Mouse (Mus musculus): Measurements from ENCODE around the gene Mark3. TPM values are rescaled to one million over a fixed set of nuclear protein-coding genes. Genes with fewer than 3 reads are reported as not detected.
"Not testable (repeated sequence)": the region's sequence is repeated elsewhere in the genome, so short reads cannot be mapped to it uniquely, and the experiment has no call there.

The Mark3 gene
- total and polyA plus RNA-seq, 3 experiments: 23.3 to 223 (median 142) TPM

- no peaks in the 10 kb centered on the region for H3K27me3 ChIP-seq (ENCODE audit: insufficient read depth, low read length)
- peaks cover 62% of the 10 kb centered on the region for H3K36me3 ChIP-seq (replicated peaks)
- ATAC-seq (ENCODE audit: extremely low read depth, insufficient number of reproducible peaks, low FRiP score, poor library complexity, severe bottlenecking): no peak
- no peaks in the 10 kb centered on the region for H3K9me3 ChIP-seq (replicated peaks)
- no peak overlapping the region for H3K4me3 ChIP-seq (ENCODE audit: low read depth, low read length)
- no peak for DNase-seq (ENCODE audit: low spot score)
- no peak for TF ChIP-seq GATA1 (IDR thresholded peaks at IDR 0.05; ENCODE audit: borderline replicate concordance, low read length)
- no peak for TF ChIP-seq CTCF (IDR thresholded peaks at IDR 0.05; ENCODE audit: low read depth, low read length)
- no peak for TF ChIP-seq TAL1 (conservative IDR thresholded peaks at IDR 0.05; ENCODE audit: low read depth, low read length)
- no peak for TF ChIP-seq POLR2AphosphoS5 (IDR thresholded peaks at IDR 0.05; ENCODE audit: insufficient replicate concordance, low read depth, low read length)
- TF ChIP-seq GATA2 (IDR thresholded peaks at IDR 0.05; ENCODE audit: borderline replicate concordance, low read depth, low read length): no peak
- H3K4me1 ChIP-seq (ENCODE audit: insufficient read depth, low read depth, low read length): peaks cover 23% of the 10 kb centered on the region
Observed at GRCm38 (mm10) chr12:111547070-111547469, 27.3 kb upstream of the Mark3 start.

GRCm38 (mm10) chr12:111548555-111549289 is 25.6 kb upstream of the Mark3 start:
- Histone ChIP-seq H3K36me3 (replicated peaks) (peaks cover 46% of the 10 kb centered on the region), H3K4me3 (ENCODE audit: low read depth, low read length) (no peak overlapping the region), H3K4me1 (ENCODE audit: insufficient read depth, low read depth, low read length) (peaks cover 11% of the 10 kb centered on the region), H3K9me3 (replicated peaks) (no peaks in the 10 kb centered on the region), H3K27me3 (ENCODE audit: insufficient read depth, low read length) (no peaks in the 10 kb centered on the region)
- DNase-seq (ENCODE audit: low spot score) (no peak), ATAC-seq (ENCODE audit: extremely low read depth, insufficient number of reproducible peaks, low FRiP score, poor library complexity, severe bottlenecking) (0 out of 2 replicates have a peak, but pooled peaks have one; percentile 5)
- TF ChIP-seq GATA2 (IDR thresholded peaks at IDR 0.05; ENCODE audit: borderline replicate concordance, low read depth, low read length) (no peak), TAL1 (conservative IDR thresholded peaks at IDR 0.05; ENCODE audit: low read depth, low read length) (no peak), POLR2AphosphoS5 (IDR thresholded peaks at IDR 0.05; ENCODE audit: insufficient replicate concordance, low read depth, low read length) (peak; percentile 63; the same call in 1 of the 2 replicates), CTCF (IDR thresholded peaks at IDR 0.05; ENCODE audit: low read depth, low read length) (no peak)

- Histone ChIP-seq H3K4me3 (ENCODE audit: low read depth, low read length) (no peak overlapping the region), H3K36me3 (replicated peaks) (peaks cover 37% of the 10 kb centered on the region), H3K9me3 (replicated peaks) (no peaks in the 10 kb centered on the region), H3K27me3 (ENCODE audit: insufficient read depth, low read length) (no peaks in the 10 kb centered on the region), H3K4me1 (ENCODE audit: insufficient read depth, low read depth, low read length) (peaks cover 9% of the 10 kb centered on the region)
- ATAC-seq (ENCODE audit: extremely low read depth, insufficient number of reproducible peaks, low FRiP score, poor library complexity, severe bottlenecking) (no peak), DNase-seq (ENCODE audit: low spot score) (no peak)
- TF ChIP-seq POLR2AphosphoS5 (IDR thresholded peaks at IDR 0.05; ENCODE audit: insufficient replicate concordance, low read depth, low read length) (no peak), GATA2 (IDR thresholded peaks at IDR 0.05; ENCODE audit: borderline replicate concordance, low read depth, low read length) (no peak), GATA1 (IDR thresholded peaks at IDR 0.05; ENCODE audit: borderline replicate concordance, low read length) (no peak), TAL1 (conservative IDR thresholded peaks at IDR 0.05; ENCODE audit: low read depth, low read length) (no peak)
Observed at GRCm38 (mm10) chr12:111550679-111551078, 23.6 kb upstream of the Mark3 start.

- ATAC-seq (ENCODE audit: extremely low read depth, insufficient number of reproducible peaks, low FRiP score, poor library complexity, severe bottlenecking): no peak
- H3K4me3 ChIP-seq (ENCODE audit: low read depth, low read length): no peak overlapping the region
- no peaks in the 10 kb centered on the region for H3K27me3 ChIP-seq (ENCODE audit: insufficient read depth, low read length)
- H3K36me3 ChIP-seq (replicated peaks): peaks cover 24% of the 10 kb centered on the region
- TF ChIP-seq GATA2 (IDR thresholded peaks at IDR 0.05; ENCODE audit: borderline replicate concordance, low read depth, low read length) (no peak), GATA1 (IDR thresholded peaks at IDR 0.05; ENCODE audit: borderline replicate concordance, low read length) (no peak), POLR2AphosphoS5 (IDR thresholded peaks at IDR 0.05; ENCODE audit: insufficient replicate concordance, low read depth, low read length) (no peak), TAL1 (conservative IDR thresholded peaks at IDR 0.05; ENCODE audit: low read depth, low read length) (no peak), CTCF (IDR thresholded peaks at IDR 0.05; ENCODE audit: low read depth, low read length) (no peak)
- no peaks in the 10 kb centered on the region for H3K9me3 ChIP-seq (replicated peaks)
- no peak for DNase-seq (ENCODE audit: low spot score)
- H3K4me1 ChIP-seq (ENCODE audit: insufficient read depth, low read depth, low read length): peaks cover 15% of the 10 kb centered on the region
Observed at GRCm38 (mm10) chr12:111552342-111552741, 22.0 kb upstream of the Mark3 start.

- Histone ChIP-seq H3K9me3 (replicated peaks) (no peaks in the 10 kb centered on the region), H3K4me3 (ENCODE audit: low read depth, low read length) (no peak overlapping the region), H3K27me3 (ENCODE audit: insufficient read depth, low read length) (no peaks in the 10 kb centered on the region), H3K36me3 (replicated peaks) (peaks cover 5% of the 10 kb centered on the region), H3K4me1 (ENCODE audit: insufficient read depth, low read depth, low read length) (peaks cover 39% of the 10 kb centered on the region)
- TF ChIP-seq GATA1 (IDR thresholded peaks at IDR 0.05; ENCODE audit: borderline replicate concordance, low read length) (no peak), GATA2 (IDR thresholded peaks at IDR 0.05; ENCODE audit: borderline replicate concordance, low read depth, low read length) (no peak), CTCF (IDR thresholded peaks at IDR 0.05; ENCODE audit: low read depth, low read length) (no peak), TAL1 (conservative IDR thresholded peaks at IDR 0.05; ENCODE audit: low read depth, low read length) (no peak), POLR2AphosphoS5 (IDR thresholded peaks at IDR 0.05; ENCODE audit: insufficient replicate concordance, low read depth, low read length) (no peak)
- ATAC-seq (ENCODE audit: extremely low read depth, insufficient number of reproducible peaks, low FRiP score, poor library complexity, severe bottlenecking) (no peak), DNase-seq (ENCODE audit: low spot score) (no peak)
Observed at GRCm38 (mm10) chr12:111555357-111555756, 19.0 kb upstream of the Mark3 start.

- H3K9me3 ChIP-seq (replicated peaks); H3K4me3 ChIP-seq (ENCODE audit: low read depth, low read length); DNase-seq (ENCODE audit: low spot score); H3K27me3 ChIP-seq (ENCODE audit: insufficient read depth, low read length); ATAC-seq (ENCODE audit: extremely low read depth, insufficient number of reproducible peaks, low FRiP score, poor library complexity, severe bottlenecking); H3K36me3 ChIP-seq (replicated peaks): not testable (repeated sequence)
- peaks cover 38% of the 10 kb centered on the region for H3K4me1 ChIP-seq (ENCODE audit: insufficient read depth, low read depth, low read length)
Observed at GRCm38 (mm10) chr12:111555893-111556292, 18.4 kb upstream of the Mark3 start.
